Mouse (Mus musculus): ENCODE data around the gene Gm20388.

The Gm20388 gene

DNA sequence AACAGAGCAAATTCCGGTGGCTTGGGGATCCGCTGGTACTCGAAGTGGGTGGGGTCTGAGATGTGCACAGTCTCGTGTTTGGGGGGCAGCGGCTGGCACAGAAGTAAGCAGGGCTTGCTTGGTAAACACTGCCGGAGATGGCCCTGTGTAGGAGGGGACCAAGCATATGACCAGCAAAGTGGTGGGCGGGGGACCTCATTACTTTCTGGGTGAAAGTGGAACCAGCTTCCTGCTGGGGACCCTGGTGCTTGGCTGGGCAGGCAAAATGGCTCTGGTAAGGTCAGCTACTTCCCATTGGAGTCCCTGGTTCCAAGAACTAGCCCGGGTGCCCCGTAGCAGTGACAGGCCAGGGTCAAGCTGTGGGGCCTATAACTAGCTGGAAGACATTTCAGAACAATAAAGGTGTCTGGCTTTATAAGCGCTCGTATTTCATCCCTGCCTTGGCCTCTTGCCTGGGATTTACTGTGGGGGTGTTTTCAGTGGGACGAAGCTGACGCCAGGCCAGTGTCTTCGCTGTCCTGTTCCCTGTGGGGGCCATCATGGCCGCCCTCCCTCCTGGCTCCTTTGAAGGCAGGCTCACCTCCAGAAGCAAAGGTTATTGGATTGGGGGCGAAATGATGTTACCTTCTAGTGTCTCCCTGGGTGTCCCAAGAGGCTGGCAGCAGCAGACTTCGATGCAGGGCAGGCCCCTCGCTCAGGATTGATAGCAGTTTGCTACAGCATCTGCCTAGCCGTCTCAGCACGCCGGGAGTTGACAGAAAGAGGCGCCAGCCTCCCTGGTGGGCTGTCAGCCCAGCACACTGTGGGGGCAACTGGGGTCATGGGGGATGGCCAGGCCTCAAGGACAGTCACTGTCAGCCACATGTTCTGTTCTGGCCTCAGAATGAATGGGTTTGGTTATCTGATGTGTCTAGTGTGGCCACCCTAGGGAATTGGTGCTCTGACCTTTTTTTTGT lies 466.5 kb downstream of the Gm20388 start:
- peak; percentile 49 to 50 for DNase-seq

DNA sequence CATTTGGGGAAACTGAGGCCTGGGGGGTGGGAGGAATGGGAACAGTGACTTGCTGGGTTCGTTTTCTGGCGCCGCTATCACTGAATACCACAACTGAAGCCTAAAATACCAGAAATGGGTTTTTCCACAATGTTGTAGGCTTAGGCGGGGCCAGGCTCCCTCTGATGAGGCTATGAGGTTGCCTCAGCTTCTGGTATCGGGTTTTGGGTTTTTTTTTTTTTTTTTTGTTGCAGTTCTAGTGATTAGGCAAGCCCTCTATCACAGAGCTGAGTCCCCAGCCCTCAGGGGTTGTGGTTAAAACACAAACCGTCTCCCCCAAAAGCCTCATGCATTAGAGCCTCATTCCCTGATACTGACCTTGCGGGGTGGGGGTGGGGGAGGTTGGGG lies 467.2 kb downstream of the Gm20388 start:
- no peak for DNase-seq

DNA sequence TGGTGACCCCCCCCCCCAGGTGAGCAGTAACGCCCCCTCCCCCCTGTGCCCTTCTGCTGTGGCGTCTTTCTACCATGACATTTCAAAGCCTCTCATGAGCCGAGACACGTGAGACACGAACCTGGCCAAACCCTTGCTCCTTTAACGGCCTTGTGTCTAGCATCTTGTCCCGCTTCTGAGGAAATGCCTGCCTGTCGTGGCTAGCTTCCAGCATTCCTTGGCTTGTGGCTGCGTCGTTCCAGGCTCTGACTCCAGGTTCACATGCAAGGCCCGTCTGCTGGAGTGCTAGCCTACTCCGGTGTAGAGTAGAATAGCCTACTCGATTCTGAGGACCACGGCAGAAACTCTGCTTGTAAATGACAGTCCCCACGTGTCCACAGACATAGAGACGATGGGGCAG lies 467.7 kb downstream of the Gm20388 start:
- peak; percentile 65 to 81 for DNase-seq

DNA sequence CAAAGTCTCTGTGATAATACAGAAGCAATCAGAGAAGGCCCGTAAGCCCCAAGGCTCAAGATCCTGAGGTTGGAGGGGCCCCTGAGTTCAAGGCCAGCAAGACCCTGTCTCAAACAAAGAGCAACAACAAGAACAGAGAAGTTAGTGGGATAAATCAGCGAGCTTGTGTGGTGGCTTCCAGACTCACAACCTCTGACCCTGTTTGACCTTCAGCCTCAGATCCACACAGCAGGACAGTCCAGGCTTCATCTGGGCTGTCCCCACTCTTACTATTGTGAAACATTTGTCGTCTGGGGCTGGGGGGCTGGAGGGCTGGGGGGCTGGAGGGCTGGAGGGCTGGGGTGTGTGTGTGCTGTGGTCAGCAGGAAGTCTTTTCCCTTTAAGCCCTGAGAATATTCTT lies 468.4 kb downstream of the Gm20388 start:
- DNase-seq = no peak

DNA sequence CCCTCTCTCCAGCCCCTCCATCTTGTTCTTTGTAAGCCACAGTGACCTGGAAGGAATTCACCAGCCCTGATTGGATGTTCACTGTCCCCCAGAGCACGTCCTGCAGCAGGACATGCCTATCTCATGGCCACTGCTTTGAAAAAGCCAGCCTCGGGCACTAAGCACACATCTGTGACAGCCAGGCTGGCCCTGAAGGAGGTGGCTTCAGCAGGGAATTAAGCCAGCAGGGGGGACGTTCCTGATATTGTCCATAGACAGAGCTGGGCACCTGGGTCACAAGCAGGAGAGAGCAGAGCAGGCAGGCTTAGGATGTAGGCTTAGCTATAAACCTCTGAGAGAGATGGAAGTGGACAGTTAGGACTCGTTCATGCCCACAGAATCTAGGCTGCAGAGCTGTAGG lies 471.2 kb downstream of the Gm20388 start:
- DNase-seq = no peak

DNA sequence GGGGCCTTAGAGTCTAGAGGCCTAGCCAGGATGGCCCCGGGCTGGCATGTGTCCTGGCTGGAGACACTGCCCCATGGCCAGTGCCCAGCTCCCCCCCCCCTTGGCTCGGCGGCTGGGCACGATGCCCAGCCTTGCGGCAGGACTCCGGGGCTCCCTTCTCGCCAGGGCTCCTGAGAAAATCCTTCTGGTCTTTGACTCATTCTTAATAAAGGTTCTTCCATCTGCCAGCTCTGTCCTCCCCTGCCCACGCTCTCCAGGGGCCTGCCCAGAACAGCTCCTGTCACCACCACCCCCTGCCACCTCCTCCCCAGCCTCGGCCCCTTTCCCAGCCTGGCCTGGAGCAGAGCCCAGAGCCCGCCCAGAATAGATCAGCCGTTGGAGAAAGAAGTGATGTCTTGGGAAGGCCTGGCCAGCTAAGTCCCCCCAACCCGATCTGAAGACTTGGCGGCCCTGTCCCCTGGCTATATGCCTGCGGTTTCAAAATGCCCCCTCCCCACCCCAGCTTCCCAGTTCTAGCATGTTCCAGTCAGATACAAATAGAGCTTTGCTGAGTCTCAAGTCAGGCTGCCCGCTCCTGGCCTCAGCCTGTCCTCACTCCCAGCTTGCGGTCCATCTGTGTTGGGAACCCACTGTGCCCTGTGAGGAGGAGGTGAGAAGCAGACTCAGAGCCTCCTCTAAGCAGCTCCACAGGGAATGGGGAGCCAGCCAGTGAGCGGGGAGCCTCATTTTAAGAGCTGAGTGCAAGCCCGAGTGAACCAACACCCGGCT lies 472.0 kb downstream of the Gm20388 start:
- DNase-seq = peak; percentile 83 to 93

DNA sequence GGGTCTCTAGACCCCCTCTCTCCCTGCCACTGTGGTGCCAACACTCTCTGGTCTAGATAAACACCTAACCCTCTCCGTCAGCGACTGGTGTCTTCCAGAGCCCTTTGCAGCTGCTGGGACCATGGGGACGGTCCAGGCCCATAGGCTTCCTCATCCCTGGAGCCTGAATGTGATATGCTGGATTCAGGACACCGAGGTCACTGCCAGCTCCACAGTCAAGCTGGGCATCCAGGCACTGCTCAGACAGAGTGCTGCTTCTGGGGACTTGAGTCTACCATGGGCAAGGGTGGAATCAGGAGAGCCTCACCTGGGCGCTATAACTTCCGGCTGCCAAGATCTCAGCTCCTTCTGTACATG lies 472.5 kb downstream of the Gm20388 start:
- no peak for DNase-seq

DNA sequence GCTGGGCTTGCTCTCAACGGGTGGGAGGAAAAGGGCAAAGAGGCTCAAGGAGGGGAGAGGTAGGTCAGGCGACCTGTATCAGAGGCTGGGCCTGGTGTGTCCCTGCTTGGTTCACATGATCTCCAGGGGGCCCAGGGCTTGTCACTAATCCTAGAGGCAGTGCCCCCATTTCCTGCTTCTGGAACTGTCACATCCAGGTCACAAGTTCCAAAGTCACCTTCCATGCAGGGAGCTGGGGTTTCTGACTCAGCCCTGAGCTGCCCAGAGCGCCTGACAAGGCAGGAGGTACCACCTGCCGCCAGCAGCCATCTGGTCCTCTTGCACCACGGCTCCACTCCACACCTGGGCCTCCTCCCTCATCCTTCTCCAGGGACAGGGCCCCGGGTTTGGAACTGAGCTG lies 473.1 kb downstream of the Gm20388 start:
- DNase-seq = no peak

DNA sequence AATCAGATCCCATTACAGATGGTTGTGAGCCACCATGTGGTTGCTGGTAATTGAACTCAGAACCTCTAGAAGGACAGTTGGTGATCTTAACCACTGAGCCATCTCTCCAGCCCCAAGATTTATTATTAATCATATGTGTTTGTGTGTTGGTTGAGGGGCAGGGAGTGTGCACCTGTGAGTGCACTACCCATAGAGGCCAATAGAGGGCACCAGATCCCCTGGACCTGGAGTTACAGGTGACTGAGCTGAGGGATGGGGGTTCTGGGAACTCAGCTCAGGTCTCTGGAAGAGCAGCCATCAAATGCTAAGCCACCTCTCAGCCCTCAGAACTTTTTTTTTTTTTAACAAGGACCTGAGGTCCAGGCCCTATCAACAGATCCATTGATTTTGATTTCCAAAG lies 474.1 kb downstream of the Gm20388 start:
- no peak for DNase-seq

DNA sequence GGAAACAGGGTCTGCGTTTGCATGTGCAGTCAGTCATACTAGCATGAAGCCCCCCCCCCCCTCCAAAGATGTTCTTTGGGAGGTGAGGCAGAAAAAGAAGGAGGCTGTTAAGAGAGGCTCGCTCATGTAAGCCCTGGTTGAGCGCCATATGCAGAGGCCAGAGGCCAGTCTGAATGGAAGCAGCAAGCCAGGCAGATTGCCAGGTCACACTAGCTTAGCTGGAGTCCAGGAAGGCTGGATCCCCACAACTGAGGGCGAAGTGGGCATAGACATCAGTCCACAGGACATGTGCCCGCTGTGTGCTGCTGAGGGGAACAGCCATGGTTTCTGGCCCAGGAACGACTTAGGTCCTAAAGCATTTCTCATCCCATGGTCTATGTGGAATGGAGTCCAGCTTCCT lies 477.6 kb downstream of the Gm20388 start:
- no peak for DNase-seq

DNA sequence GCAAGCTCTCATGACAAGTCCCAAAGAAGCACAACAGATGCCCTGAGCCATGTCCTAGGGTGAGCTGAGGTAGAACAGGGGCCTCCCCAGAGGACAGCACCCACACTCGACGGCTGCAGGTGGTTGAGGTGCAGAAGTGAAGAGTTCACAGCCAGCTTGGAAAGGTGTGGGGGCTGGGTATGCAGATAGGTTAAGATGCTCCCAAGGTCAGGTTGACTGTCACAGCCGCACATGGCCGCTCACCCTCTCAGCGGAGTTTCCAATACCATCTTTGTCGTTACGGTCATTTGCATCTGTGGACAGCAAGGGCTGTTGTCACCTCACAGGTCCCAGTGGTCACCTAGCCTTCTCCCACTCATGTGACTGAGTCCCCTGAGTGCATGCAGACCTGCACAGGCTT lies 480.0 kb downstream of the Gm20388 start:
- no peak for DNase-seq

DNA sequence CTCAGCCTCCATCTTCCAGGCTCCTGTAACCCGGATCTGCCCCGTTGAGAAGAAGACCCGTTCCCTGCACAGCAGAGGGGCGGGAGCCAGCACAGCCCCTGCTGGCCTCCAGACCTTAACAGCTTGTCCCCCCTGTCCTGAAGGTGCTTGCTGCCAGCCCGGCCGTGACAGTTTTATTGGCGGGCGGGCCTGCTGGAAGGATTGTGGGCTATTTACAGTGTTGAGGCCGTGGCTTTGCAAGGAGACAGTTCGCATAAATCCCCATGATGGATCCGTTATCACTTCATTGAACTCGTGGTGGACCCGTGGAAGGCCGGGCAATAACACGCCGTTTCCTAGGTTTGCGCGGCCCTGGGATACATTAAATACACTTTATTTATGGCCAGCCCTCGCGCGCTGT lies 481.2 kb downstream of the Gm20388 start:
- no peak for DNase-seq

DNA sequence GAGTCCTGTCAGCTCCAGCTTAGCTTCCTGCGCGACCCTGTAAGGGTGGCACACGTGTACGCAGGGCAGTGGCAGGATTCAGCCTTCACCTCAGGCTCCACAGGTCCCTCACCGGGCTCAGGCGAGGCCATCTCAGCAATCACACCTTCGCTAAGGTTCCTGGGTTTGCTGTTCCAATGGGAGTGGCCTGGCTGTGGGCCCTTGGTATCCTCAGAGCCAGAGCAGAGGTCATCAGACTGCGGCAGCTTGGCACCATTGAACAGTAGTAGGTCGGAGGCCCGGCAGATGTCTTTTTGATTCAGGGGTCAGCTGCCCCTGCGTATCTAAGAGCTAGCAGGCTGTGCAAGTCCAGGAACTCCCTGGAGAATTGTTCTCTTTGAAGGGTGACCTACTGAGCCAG lies 482.4 kb downstream of the Gm20388 start:
- DNase-seq = no peak

DNA sequence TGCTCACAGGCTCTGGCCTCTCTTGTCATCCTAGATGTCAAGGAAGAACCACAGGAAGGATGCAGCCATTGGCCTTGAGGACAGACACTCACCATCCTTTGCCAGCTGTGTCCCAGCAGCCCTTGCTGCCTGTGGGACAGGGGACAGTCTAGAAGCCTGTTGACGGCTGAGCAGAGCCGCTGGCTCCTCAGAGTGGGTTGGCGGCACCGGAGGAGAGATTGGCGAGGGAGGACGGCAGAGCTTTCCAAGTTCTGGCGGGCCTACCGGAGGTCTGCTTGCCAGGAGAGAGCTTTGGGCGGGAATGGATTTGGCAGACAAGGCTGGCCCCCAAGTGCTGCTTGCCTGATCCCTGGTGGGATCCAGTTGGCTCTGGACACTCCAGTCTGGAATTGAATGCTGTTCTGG lies 483.2 kb downstream of the Gm20388 start:
- DNase-seq = no peak

DNA sequence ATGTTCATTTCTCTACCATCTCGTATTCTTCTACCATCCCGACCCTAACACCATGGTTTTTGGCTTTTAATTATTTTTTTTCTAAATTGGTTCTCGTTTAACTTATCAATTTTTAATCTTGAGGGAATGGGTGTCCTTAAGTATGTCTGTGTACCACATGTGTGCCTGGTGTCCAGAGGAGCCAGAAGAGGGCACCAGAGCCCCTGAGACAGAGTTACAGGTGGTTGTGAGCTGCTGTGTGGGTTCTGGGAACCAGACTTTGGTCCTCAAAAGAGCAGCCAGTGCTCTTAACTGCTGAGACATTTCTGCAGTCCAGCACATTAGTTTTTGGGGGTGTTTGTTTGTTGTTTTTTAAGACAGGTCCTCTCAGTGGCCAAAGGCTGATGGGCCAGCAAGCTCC lies 485.3 kb downstream of the Gm20388 start:
- DNase-seq = no peak

DNA sequence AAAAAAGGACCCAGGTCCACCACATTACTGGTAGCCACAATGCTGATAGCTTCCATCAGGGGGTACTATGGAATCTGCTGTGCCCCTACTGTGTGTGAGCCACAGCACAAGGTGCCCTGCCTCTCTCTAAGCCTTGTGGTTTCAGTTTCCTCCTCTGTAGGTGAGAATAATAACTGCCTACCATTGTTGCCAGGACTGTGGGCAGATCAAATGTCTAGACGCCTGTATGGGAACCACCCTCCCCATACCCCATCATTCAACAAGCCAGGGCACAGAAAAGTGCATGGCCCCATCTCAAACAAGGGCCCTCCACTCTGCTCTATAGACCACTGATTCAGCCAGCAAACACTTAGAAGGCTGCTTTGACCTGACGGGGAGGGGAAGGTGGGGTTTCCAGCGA lies 486.1 kb downstream of the Gm20388 start:
- DNase-seq = no peak

DNA sequence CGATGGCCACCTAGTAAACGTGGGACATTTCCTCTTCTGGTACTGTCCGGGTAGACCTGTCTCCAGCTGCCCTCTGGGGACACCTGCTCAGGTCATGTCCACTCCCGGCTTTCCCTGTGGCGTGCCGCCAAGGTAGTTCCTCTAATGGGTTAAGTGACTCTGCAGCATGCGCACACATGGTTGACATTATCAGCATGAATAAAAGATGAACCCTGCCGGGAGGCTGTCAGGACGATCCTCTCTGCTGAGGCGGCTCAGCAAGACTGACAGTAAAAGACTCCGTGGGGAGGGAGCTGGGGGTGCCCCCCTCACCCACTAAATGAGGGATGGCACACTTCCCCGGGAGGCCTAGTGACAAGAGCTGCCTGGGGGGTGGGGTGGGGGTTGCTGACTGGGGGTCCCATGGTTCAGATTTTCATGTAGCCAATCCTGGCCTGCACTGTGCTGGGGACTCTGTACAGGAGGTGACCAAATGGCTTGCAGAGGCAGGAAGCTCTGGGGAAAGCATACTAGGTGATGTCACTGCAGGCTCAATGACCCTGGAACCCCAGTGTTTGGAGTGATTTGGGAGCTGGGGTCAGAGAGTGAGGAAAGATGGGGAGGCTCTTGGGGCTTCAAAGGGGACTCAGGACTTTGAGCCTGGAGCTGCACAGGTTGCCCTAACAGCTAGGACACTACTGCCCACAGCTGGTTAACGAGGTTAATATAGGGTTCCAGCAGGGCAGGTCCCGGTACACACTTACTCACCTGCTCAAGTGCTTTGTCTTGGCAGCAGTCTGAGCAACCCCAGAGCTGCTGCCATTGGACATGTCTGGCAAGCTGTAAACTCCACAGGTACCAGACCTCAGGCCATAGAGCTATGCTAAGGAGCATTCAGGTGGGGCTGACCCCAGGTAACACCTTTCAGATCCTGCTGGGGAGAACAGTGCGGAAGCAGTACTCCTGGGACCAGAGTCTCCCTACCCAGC lies 487.1 kb downstream of the Gm20388 start:
- peak; percentile 40 to 67 for DNase-seq

DNA sequence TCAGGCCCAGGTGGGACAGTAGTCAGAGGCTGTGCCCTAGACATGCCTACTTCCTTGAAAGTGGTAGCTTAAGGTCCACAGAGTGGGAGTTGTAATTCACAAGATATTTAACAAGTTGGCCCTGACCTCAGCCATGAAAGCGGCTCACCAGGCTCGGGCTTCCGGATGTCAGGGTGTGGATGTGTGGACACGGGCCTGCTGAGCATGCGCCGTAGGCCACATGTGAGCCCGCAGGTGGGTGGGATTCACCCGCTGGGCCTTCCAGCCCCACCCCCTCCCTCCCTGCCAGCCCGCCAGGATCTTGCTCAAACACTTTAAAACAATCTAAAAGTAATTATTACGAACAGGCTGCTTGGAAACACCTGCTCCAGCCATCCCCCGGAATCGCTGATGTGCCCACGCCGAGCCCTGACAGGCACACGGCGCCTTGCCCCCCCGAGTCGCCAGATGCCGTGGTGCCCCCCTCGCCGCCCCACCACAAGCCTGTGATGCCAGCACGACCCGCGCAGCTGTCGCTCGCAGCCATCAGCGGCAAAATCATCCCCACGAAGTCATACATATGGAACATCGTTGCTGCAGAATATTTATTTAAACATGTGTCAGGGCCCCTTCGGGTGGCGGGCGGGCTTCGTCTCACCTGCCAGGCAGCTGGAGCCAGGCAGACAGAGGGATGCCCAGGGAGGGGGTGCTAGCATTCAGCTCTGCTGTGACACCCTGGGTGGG lies 488.7 kb downstream of the Gm20388 start:
- DNase-seq = peak in 1 of 2 experiments; percentile 66

DNA sequence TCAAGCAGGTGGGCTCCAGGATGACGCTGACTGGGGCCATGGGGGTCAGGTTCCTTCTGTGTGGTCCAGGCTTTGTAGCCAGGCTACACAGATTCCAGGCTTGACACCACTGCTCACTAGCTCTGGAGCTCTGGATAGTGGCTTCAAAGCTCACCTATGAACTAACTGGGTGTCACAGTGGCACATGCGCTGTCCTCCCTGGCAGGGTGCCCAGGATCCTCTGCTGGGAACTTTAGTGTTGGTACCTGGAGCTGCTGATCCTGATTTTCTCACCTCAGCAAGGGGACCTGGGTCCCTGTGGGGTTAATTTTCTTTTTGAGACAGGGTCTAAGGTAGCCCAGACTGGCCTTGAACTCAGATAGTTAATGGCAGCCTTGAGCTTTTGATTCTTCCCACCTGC lies 490.6 kb downstream of the Gm20388 start:
- no peak for DNase-seq

DNA sequence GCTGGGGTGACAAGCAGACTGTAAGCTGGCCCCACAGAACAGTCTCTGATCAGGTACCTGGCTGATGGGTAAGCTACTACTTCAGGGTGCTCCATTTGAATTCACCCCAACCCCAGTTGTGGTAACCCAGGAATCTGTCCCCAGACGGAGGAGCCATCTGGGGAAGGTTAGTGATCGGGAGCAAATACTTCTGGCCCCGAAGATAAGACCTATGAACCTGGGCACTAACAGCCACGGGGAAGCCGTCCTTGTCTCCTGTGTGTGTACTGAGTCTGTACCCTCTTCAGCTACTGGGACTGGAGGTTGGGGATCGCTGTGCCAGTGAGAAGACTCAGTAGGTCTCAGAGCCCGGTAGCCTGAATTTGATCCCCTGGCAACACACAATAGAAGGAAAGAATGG lies 491.1 kb downstream of the Gm20388 start:
- no peak for DNase-seq

DNA sequence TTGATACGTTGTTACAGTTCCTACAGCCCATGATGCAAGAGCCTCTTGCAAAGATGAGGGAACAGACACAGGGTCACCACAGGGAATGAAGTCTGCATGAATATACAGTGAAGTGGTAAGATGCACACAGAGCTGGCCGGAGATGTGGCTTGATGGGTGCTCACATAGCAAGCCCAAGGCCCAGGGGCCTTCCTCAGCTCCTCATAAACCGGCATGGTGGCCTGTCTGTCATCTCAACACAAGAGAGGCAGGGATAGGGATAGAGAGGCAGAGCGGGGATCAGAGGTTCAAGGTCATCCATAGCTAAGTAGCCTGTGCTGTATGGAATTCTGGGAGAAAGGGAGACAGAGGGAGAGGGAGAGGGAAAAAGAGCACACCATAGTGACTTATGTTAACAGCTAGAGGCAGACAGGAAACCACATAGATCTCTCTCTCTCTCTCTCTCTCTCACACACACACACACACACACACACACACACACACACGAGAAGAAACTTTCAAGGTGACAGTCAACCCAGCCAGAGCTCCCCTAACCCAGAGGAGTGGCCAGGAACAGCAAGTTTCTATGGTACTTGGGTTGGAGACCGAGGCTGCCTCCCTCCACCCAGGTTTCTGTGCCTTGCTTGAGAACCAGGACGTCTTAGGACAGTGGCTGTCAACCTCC lies 493.1 kb downstream of the Gm20388 start:
- no peak for DNase-seq

DNA sequence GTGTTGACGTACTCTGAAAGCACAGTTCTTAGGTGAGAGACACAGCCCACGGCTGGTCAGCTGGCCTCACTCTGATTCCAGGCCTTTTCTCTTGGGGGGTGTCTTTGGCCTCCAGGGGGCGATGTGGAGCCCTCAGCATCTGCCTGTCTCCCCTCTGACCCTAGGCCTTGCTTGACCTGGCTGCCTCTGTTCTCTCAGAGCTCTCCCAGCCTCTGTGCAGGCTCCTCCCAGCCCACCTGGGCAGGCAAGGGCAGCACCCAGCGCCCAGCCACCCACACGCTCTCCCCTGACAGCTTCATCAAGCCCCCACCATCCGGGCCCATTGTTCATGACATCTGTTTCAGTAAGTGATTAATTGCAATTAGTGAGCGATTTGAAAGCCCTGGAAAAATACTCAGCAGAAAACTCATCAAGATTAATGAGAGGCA lies 494.0 kb downstream of the Gm20388 start:
- DNase-seq = peak; percentile 60 to 74
